Mouse (Mus musculus): Measurements from ENCODE around the gene Cyp2j12. TPM values are rescaled to one million over a fixed set of nuclear protein-coding genes. Genes with fewer than 3 reads are reported as not detected.
"Not testable (repeated sequence)": the region's sequence is repeated elsewhere in the genome, so short reads cannot be mapped to it uniquely, and the experiment has no call there.

Gene Cyp2j12
- polyA plus RNA-seq (2015; fragmentation: Nextera tagmentation; extraction: Ambion mirVana): not detected in 2 replicates

GRCm38 (mm10) chr4:96140732-96141467 is at the start of gene Cyp2j12:
Gene Cyp2j12 (minus strand): TSS chr4:96141152.
- H3K9ac ChIP-seq: no peak within 1 kb of the TSS
- H3K36me3 ChIP-seq: no peaks in the 10 kb centered on the region
- H3K27me3 ChIP-seq: no peaks in the 10 kb centered on the region
- H3K4me1 ChIP-seq: no peaks in the 10 kb centered on the region
- H3K4me2 ChIP-seq: no peak within 1 kb of the TSS
- H3K4me3 ChIP-seq: no peak within 1 kb of the TSS
- no peak within 1 kb of the TSS for H3K27ac ChIP-seq
- ATAC-seq (ENCODE audit: insufficient number of reproducible peaks, low FRiP score, low TSS enrichment, low read depth): no peak
- 80% methylated on average over 7 of the region's 7 CpGs for WGBS
- no peaks in the 10 kb centered on the region for H3K9me3 ChIP-seq

- not testable (repeated sequence) for H3K4me1 ChIP-seq; H3K36me3 ChIP-seq; ATAC-seq (ENCODE audit: insufficient number of reproducible peaks, low FRiP score, low TSS enrichment, low read depth); H3K9ac ChIP-seq; H3K9me3 ChIP-seq; H3K27ac ChIP-seq; H3K4me2 ChIP-seq; H3K27me3 ChIP-seq; H3K4me3 ChIP-seq
- 84% methylated on average over 5 of the region's 5 CpGs for WGBS
Observed at GRCm38 (mm10) chr4:96189321-96189720, 48.4 kb upstream of the Cyp2j12 start.

- H3K9me3 ChIP-seq; ATAC-seq (ENCODE audit: insufficient number of reproducible peaks, low FRiP score, low TSS enrichment, low read depth); H3K4me3 ChIP-seq; H3K27me3 ChIP-seq; H3K36me3 ChIP-seq; H3K9ac ChIP-seq; H3K4me2 ChIP-seq; H3K27ac ChIP-seq; H3K4me1 ChIP-seq: not testable (repeated sequence)
- WGBS: 78% methylated on average over 2 of the region's 2 CpGs
Observed at GRCm38 (mm10) chr4:96188671-96189070, 47.7 kb upstream of the Cyp2j12 start.

- 86% methylated on average over 2 of the region's 2 CpGs for WGBS
Observed at GRCm38 (mm10) chr4:96188146-96188545, 47.2 kb upstream of the Cyp2j12 start.

GRCm38 (mm10) chr4:96184716-96185115 is 43.8 kb upstream of the Cyp2j12 start:
- not testable (repeated sequence) for H3K36me3 ChIP-seq; ATAC-seq (ENCODE audit: insufficient number of reproducible peaks, low FRiP score, low TSS enrichment, low read depth); H3K9me3 ChIP-seq; H3K4me3 ChIP-seq; H3K4me1 ChIP-seq; H3K27ac ChIP-seq; H3K27me3 ChIP-seq; H3K9ac ChIP-seq; H3K4me2 ChIP-seq
- WGBS: 86% methylated on average over 2 of the region's 2 CpGs

More at GRCm38 (mm10) chr4:96188146-96188545, 47.2 kb upstream of the Cyp2j12 start:
- not testable (repeated sequence) for H3K4me1 ChIP-seq; ATAC-seq (ENCODE audit: insufficient number of reproducible peaks, low FRiP score, low TSS enrichment, low read depth); H3K4me3 ChIP-seq; H3K9me3 ChIP-seq; H3K9ac ChIP-seq; H3K27me3 ChIP-seq; H3K36me3 ChIP-seq; H3K4me2 ChIP-seq; H3K27ac ChIP-seq

- Histone ChIP-seq H3K9me3 (no peaks in the 10 kb centered on the region), H3K27me3 (no peaks in the 10 kb centered on the region), H3K4me3 (no peak overlapping the region), H3K9ac (no peak overlapping the region), H3K4me1 (no peaks in the 10 kb centered on the region), H3K27ac (no peak overlapping the region), H3K4me2 (no peak overlapping the region), H3K36me3 (no peaks in the 10 kb centered on the region)
- no peak for ATAC-seq (ENCODE audit: insufficient number of reproducible peaks, low FRiP score, low TSS enrichment, low read depth)
- 76% methylated on average over 1 of the region's 1 CpGs for WGBS
Observed at GRCm38 (mm10) chr4:96162839-96163238, 21.9 kb upstream of the Cyp2j12 start.

- no peaks in the 10 kb centered on the region for H3K27me3 ChIP-seq
- H3K4me1 ChIP-seq: no peaks in the 10 kb centered on the region
- no peak overlapping the region for H3K27ac ChIP-seq
- H3K9ac ChIP-seq: no peak overlapping the region
- no peaks in the 10 kb centered on the region for H3K9me3 ChIP-seq
- WGBS: 82% methylated on average over 1 of the region's 1 CpGs
- ATAC-seq (ENCODE audit: insufficient number of reproducible peaks, low FRiP score, low TSS enrichment, low read depth): no peak
- no peaks in the 10 kb centered on the region for H3K36me3 ChIP-seq
- no peak overlapping the region for H3K4me3 ChIP-seq
- H3K4me2 ChIP-seq: no peak overlapping the region
Observed at GRCm38 (mm10) chr4:96161575-96161974, 20.6 kb upstream of the Cyp2j12 start.

- ATAC-seq (ENCODE audit: insufficient number of reproducible peaks, low FRiP score, low TSS enrichment, low read depth): no peak
Observed at GRCm38 (mm10) chr4:96139226-96139625, 1.7 kb downstream of the Cyp2j12 start.

GRCm38 (mm10) chr4:96134246-96134645 is 6.7 kb downstream of the Cyp2j12 start:
- Histone ChIP-seq H3K9me3 (no peaks in the 10 kb centered on the region), H3K36me3 (no peaks in the 10 kb centered on the region), H3K4me2 (no peak overlapping the region), H3K27me3 (no peaks in the 10 kb centered on the region), H3K9ac (no peak overlapping the region), H3K27ac (no peak overlapping the region), H3K4me3 (no peak overlapping the region), H3K4me1 (no peaks in the 10 kb centered on the region)
- no peak for ATAC-seq (ENCODE audit: insufficient number of reproducible peaks, low FRiP score, low TSS enrichment, low read depth)
- WGBS: 72% methylated on average over 3 of the region's 3 CpGs

More at GRCm38 (mm10) chr4:96139226-96139625, 1.7 kb downstream of the Cyp2j12 start:
- Histone ChIP-seq H3K36me3 (no peaks in the 10 kb centered on the region), H3K4me2 (no peak overlapping the region), H3K9me3 (no peaks in the 10 kb centered on the region), H3K4me1 (no peaks in the 10 kb centered on the region), H3K27ac (no peak overlapping the region), H3K4me3 (no peak overlapping the region), H3K9ac (no peak overlapping the region), H3K27me3 (no peaks in the 10 kb centered on the region)
- 90% methylated on average over 1 of the region's 1 CpGs for WGBS

- WGBS: 17% methylated on average over 2 of the region's 2 CpGs
- Histone ChIP-seq H3K9ac (no peak overlapping the region), H3K27ac (no peak overlapping the region), H3K4me1 (no peaks in the 10 kb centered on the region), H3K9me3 (no peaks in the 10 kb centered on the region), H3K27me3 (no peaks in the 10 kb centered on the region), H3K4me3 (no peak overlapping the region), H3K4me2 (no peak overlapping the region), H3K36me3 (no peaks in the 10 kb centered on the region)
- ATAC-seq (ENCODE audit: insufficient number of reproducible peaks, low FRiP score, low TSS enrichment, low read depth): no peak
Observed at GRCm38 (mm10) chr4:96096841-96097240, 44.1 kb downstream of the Cyp2j12 start.

GRCm38 (mm10) chr4:96091869-96092268 is 49.1 kb downstream of the Cyp2j12 start:
- Histone ChIP-seq H3K4me3 (no peak overlapping the region), H3K27ac (no peak overlapping the region), H3K36me3 (no peaks in the 10 kb centered on the region), H3K4me2 (no peak overlapping the region), H3K9ac (no peak overlapping the region), H3K27me3 (no peaks in the 10 kb centered on the region), H3K4me1 (no peaks in the 10 kb centered on the region), H3K9me3 (no peaks in the 10 kb centered on the region)
- no peak for ATAC-seq (ENCODE audit: insufficient number of reproducible peaks, low FRiP score, low TSS enrichment, low read depth)

GRCm38 (mm10) chr4:96089356-96090048 is 51.5 kb downstream of the Cyp2j12 start:
- not testable (repeated sequence) for H3K9me3 ChIP-seq; H3K27ac ChIP-seq; H3K36me3 ChIP-seq; H3K4me2 ChIP-seq; H3K4me1 ChIP-seq; H3K27me3 ChIP-seq; H3K4me3 ChIP-seq; H3K9ac ChIP-seq; ATAC-seq (ENCODE audit: insufficient number of reproducible peaks, low FRiP score, low TSS enrichment, low read depth)
- WGBS: 63% methylated on average over 6 of the region's 6 CpGs

All from limb, embryonic 15.5 days (tissue).